Mouse (Mus musculus) fibroblast of lung, adult 2 months (primary cell): ENCODE results near the gene Bcr.

Experiments
- DNase-seq: peaks from one replicate; pipeline ENCODE4 v3.0.0-alpha.2; 2011; ENCODE audit warnings: low read depth

Bcr gene

DNA sequence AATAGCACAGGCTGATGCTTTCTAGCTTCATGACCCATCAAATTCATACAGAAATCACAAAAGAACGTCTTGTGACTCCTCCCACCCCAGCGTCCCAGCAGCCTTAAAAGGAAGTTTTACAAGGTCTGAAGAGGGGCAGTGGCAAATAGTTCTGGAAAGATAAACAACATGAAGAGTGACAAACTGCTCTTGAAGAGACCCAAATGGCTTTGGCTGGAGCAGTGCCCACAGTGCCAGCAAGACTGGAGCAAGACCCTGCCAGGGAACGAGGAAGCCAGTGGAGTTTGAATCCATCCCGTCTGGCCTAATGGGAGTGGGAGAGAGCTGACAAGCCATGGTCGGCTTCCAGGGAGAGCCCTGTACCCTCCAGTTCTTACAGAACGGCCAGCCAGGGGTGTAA, 126.2 kb downstream of the Bcr start:
- DNase-seq = no peak

DNA sequence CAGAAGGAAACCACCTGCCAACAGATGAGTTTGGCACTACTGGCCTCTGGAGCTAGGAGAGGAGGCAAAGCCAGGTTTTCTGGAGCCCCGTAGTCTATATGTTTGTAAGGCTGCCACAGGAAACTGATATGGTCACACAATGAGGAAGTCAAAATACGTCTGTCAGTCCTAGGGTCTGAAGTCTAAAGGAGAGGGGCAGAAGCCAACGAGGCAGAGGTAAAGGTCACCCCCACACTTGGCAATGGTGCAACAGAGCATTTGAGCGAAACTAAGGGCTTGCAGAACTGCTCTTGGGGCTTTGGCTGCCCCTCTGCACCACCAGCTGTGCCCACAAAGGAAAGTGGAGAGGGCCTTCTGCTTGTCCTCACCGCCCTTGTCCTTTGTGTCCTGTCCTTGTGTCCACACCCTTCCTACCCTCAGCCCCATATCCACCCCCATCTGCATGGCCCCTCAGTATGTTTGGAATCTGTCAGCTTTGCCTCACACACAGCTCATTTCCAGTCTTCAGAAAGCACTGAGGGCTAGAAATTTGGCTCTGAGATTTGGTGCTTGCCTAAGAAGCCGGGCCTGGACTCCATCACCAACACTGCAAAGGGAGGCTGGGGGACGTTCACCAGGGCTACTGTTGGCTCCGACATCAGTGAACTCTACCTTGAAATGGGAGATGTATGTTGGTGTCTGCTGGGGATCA, 127.1 kb downstream of the Bcr start:
- no peak for DNase-seq

DNA sequence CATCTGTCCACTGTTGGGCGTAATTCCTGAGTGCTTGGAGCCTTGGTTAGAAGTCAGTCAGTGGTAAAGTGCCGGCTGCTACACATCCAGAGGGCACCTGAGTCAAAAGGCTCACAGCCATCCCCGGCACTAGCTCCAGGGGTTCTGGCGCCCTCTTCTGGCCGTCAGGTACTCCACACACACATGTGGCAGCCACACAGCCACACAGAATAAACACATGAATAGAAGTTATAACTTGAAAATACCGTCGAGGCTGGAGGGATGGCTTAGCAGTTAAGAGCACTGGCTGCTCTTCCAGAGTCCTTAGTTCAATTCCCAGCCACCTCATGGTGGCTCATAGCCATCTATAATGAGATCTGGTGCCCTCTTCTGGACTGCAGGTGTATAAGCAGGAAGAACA, 131.3 kb downstream of the Bcr start:
- no peak for DNase-seq

DNA sequence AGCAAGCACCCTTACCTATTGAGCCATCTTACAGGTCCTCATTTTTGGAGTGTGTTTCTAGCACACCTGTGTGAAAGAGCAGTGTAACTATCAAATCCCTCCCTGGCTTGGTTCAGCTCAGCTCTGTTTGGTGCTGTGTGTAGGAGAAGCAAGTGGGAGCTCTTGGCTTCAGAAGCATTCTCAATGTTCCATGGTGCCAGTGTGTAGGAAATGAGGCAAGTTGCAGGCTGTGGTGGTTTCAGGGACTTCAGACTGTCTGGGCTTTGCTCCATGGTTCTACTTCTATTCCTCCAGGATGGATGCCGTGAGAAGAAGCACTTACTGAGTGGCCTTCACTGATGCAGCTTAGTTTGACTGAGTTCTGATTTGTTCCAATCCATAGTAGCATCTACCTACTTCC, 137.4 kb downstream of the Bcr start:
- no peak for DNase-seq

DNA sequence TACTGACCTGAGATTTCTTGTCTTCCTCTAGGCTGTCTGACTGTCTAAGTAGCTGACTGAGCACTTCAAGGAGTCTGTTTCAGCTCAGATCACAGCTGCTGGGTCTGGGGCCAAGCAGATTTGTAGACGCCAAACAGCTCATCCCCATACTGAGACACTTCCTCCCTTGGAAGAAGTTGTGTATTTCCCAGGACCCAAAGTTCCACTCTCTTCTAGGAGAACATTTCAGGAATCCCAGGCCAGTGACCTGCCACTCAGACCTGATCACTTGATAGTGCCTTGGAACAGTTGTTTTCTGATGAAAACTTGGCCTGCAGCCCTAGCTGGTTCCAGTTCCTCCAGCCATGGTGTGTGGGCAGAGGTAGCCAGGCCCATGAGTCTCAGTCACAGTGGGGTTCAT, 140.3 kb downstream of the Bcr start:
- no peak for DNase-seq

DNA sequence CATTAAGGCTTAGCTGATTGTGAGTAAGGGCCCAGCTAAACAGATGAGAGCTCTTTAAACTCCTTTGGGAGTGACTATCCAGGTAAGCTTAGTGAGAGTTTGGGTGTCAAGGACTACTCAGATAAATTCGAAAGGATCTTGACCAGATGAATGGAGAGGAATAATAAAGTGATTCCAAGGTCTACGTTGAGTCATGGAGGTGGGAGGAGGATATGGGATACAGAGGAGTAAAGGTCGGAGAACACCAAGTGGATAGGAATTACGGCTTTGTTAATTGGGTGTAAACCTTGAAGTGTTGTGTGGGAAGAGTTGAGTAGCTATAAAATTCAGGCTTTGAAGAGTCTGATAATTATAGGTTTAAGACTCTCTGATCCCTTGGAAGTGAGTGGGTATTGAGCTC, 145.8 kb downstream of the Bcr start:
- no peak for DNase-seq

DNA sequence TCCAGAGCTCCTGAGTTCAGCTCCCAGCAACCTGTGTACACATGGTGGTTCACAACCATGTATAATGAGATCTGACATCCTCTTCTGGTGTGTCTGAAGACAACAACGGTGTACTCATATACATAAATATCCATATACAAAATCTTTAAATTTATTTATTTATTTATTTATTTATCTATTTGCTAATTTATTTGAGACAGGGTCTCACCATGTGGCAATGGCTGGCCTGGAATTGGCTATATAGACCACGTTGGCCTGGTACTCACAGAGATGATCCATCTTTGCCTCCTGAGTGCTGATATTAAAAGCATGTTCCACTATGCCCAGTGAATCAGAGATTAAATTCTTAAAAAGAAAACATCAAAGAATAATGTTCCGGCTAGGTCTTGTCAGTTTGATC, 150.4 kb downstream of the Bcr start:
- DNase-seq = no peak

DNA sequence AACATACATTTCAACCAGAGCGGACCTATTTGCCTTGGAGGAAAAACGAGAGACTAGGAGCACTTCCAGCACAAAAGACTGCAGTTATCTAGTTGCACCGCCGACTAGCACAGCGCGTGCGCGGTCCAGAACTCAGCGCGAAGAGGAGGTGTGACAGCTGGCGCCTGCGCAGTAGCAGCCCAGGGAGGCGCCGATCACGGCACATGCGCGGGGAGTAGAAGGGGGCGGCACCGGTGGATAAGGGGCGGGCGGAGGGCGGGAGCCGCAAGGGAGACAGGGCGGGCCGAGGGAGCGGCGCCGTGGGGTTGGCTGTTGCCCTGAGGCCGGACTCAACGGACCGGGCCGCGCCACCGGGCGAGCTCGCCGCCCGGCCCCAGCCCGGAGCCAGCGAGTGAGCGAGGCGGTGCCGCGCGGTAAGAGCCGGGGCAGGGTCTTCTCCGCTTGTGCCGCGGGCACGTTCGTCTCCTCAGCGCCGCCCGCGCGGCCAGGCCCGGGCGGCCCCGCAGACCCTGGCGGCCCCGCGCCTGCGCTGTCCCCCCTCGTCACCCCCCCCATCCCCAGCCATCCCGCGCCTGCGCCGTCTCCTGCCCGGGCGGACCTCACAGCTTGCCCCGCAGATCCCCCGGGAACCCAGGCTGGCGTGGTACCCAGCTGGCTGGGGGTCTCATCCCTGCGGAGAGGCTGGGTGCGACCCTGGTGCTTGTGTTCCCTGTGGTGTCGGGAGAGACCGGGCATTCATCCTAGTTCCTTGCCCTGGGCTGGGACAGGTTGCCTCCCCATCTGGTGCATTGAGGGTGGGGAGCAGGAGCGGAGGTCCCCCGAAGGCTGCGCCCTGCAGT, 151.6 kb downstream of the Bcr start, which contains the start of gene Specc1l:
Gene Specc1l, plus strand, starts transcription at position 267 of the 839 bp plus-strand sequence.
- DNase-seq = peak; percentile 92

DNA sequence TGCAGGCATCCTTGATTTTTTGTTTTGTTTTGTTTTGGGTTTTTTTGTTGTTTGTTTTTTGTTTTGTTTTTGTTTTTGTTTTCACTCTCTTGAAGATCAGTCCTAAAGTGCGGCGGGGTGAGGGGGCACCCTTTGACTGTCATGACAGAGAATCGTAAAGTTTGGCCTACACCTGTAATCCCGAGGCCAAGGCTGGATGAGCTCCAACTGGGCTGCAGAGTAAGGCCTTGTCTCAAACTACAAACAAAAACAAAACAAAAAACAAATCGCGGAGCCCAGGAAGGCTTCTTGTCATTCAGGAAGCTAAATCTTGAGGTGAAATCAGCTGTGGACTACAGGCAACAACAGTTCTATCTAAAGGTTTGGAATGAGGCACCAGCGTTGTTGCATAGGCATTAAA, 152.6 kb downstream of the Bcr start:
- no peak for DNase-seq

DNA sequence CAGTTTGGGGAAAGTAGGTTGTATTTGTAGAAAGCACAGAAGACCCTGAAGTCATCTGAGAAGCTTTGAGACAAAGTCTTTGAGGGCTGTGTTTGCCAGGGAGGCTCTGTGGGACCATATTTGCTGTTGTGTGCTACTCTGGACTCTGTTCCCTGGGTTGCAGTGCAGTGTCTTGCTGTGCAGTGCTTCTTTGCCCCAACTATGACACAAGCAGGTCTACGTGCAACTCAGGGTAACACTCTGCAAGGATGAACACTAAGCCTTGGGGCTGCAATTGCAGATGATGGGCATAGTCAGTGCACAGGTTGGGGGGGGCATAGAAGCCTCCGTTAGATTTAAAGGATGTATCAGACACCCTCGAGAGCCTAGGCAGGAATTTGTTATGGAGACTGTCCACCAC, 160.3 kb downstream of the Bcr start:
- no peak for DNase-seq

DNA sequence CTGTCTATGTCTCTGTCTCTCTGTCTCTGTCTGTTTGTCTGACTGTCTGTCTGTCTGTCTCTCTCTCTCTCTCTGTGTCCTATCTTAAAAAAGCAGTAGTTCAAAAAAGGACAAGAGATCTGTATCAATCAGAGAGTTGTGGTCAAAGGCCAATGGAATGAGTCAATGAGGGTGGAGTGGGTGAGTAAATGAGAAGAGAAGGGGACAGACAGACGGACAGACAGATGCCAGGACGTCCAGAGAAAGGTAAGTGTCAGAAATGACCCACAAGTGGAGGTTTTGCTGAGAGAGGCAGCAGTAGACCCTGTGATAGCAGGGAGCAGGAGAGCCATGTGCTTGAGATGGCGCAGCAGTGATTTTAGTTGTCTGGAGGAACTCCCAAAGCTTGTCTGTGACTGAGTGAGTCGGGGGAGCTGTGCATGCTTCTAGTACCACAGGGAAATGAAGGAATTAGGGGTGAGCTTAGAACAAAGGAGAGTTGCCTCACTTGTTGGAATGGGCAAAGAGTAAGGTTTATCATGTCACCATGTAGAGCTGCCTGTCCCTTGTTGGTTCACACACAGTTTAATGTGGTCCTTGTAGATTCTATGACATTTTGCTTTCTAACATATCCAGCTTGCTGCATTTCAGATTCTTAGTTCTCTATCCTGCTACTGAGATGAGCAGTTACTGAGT, 161.7 kb downstream of the Bcr start:
- no peak for DNase-seq

DNA sequence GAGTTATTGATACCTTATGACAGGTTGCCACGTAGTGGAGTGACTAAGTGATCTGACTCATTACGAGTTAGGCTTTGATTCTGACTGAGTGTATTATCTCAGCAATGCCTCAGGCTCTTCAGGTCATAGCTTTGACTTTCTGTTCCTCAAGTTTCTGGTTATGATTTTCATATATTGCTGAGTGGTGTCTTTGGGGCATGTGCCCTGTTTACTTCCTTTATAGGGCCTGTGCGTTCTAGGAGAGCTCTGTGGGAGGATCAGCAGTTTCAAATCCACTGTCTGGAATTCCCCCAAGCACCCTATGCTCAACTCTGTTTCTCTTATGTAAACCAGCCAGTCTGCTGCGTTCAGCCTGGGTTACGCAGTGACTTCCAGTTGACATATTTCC, 162.2 kb downstream of the Bcr start:
- peak; percentile 33 for DNase-seq

DNA sequence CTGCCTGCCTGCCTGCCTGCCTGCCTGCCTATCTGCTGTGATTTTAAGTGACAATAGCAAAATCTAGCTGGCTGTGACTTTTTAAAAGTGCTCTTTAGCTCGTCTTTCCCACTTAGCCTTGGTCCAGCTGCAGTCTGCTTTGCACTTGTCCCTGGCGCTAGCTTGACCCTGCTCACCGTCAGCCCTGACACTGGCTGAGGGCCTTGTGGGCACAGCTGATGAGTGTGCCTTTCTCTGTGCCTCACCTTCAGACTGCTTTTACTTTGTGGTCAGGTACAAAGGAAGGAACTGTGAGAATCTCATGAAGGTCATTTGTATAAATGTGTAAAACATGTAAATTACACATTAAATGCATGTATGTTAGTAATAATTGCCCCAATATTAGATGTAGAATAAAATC, 163.8 kb downstream of the Bcr start:
- DNase-seq = no peak

DNA sequence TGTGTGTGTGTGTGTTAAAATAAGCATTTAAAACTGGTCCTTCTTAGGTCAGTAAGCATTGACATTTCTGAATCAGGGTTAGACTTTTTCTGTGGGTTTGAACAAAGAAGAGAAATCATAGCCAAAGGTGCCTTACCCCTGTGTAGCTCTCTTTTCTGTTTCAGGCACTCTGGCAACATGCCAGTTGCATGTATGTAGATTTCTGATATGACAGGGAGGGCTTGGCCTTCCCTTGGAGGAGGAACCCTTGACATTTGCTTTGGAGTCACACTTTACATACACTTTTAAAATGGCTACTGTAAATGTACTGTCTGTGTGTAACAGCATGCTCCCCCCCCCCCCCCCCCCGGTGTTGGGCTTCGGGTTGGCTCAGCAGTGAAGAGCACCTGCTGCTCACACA, 164.2 kb downstream of the Bcr start:
- no peak for DNase-seq

DNA sequence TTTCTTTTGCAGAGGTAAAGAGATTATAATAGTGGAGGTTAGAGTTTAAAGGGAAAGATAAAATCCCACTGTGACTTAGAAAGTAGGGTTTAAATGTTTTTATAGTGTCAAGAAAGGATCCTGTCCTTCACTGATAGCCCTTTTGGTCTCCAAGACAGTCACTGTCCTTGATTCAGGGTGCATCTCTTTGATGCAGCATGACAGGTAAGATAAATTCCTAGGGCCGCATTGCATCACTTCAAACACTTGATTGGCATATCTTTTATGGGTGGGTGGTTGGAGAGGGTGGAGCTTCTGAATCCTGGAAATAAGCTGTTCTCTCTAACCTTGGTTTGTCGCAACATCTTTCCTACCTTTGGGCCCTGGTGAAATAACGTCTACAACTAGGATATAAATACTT, 167.0 kb downstream of the Bcr start:
- no peak for DNase-seq

DNA sequence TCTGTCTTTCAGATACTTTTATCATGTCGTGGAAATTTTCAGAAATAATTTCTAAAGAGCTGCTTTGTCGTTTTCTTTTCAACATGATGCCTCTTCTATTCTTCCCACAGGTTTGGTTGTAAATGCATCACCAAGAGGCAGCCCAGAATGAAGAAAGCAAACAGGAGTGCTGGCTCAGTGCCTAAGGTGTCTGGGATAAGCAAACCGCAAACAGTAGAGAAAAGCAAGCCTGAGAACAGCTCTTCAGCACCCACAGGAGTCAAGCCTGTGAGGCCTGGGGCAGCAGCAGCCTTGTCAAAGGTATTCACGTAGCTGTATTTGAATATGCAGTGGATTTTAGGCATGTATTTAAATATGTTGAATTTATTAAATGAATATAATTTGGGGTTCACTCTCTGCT, 170.2 kb downstream of the Bcr start:
- peak; percentile 44 for DNase-seq

DNA sequence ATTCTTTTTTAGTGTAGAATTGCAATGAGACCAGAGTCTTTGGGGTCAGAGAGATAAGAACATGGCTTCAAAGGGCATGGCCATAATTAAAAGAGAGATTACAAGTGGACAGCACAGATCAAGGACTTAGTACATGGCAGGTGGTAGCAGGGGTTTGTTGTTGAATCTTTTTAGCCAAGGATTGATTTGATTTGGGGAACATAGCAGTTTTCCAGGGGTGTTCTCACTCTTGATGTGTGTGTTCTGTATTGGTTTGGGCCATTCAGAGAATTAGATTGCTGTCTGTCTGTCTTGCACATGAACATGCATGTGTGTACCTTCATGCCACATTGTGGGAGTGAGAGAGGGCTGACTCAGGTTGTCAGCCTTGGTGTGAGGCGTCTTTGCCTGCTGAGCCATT, 171.5 kb downstream of the Bcr start:
- no peak for DNase-seq

DNA sequence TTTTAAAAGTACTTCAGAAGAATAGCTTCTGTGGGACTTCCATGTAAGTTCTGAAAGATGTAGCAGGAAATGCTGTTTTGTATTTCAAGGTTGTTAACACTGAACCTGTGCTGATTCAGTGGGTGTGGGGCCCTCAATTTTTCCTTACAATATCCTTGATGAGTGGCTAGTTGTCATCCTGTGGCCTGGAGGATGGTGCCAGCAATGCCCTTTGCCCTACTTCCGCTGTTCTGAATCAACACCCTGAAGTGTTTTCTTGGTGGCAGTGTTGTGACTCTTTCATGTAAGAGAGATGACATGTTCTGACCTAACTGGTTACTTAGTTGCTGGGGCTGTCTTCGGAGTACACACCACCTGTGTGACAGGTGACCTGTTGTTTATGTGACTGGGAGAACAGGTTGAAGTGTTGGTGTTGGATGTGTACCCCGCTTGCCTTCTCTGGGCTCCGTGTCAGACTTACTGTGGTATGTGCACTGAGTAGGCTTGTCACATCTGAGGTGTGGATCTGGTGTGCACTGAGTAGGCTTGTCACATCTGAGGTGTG, 172.3 kb downstream of the Bcr start:
- DNase-seq = no peak

DNA sequence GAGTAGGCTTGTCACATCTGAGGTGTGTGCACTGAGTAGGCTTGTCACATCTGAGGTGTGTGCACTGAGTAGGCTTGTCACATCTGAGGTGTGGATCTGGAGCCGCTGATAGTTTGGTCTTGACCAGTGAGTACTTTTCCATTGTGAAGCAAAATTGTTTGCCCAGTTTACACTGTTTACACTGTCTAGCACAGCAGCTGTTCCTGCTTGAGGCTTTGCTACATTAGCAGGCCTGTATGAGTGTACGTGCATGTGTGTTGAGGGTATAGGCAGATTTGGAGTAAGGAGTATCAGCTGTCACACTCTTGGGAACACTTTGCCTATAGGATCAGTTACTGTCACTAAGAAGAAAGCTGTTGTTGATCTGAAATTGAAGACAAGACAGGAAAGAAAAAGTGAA, 173.1 kb downstream of the Bcr start:
- DNase-seq = no peak
